Mouse (Mus musculus) megakaryocyte, embryonic 14.5 days (primary cell): Measurements from ENCODE around the gene Cox4i1.

Experiments
- FLI1 ChIP-seq: IDR thresholded peaks from 2 replicates; pipeline ENCODE4 v1.6.1; 2012; ENCODE audit warnings: low read length, inconsistent platforms, mixed read lengths
- GATA1 ChIP-seq: IDR thresholded peaks from 3 replicates; pipeline ENCODE4 v1.6.1; 2012; ENCODE audit warnings: mixed read lengths, low read length, inconsistent platforms, borderline replicate concordance

GRCm38 (mm10) chr8:120698426-120698825 lies 30.4 kb downstream of the Cox4i1 start:
- TF ChIP-seq FLI1 (no peak), GATA1 (no peak)
